Mouse (Mus musculus) MEL (cell line): ENCODE data around the gene Ipcef1. TPM values are rescaled to one million over a fixed set of nuclear protein-coding genes. Genes with fewer than 3 reads are reported as not detected.

Source experiments
- DNase-seq: peaks from one replicate; pipeline ENCODE4 v3.0.0; 2011; ENCODE audit warnings: low read depth, low spot score
- H3K27ac ChIP-seq: 2 replicates; pipeline ENCODE4 v1.5.1; 2012; ENCODE audit warnings: low read depth, mild to moderate bottlenecking, control low read depth, low read length, moderate library complexity; ENCODE audit not compliant: control insufficient read depth
- H3K27me3 ChIP-seq, 2 experiments: fragments of 150-350 bp in 1 of 2; sonication (generic) in 1 of 2; 2 replicates each; pipeline ENCODE4 v1.6.1; 2012; ENCODE audit warnings: low read length in 2 of 2, mild to moderate bottlenecking in 2 of 2, improper control_type of control experiment in 1 of 2, moderate library complexity in 1 of 2; ENCODE audit not compliant: insufficient read depth in 2 of 2, control insufficient read depth in 1 of 2
- H3K36me3 ChIP-seq, 2 experiments: 2 replicates each; pipeline ENCODE4 v1.6.1; 2012 to 2014; ENCODE audit warnings: low read length in 2 of 2, improper control_type of control experiment in 1 of 2, inconsistent platforms in 1 of 2, mild to moderate bottlenecking in 1 of 2; ENCODE audit not compliant: insufficient read depth in 2 of 2, control insufficient read depth in 1 of 2
- H3K4me1 ChIP-seq, 2 experiments: fragments of 150-350 bp in 1 of 2; sonication (generic) in 1 of 2; 2 replicates each; pipeline ENCODE4 v1.6.1; 2012; ENCODE audit warnings: low read length in 2 of 2, improper control_type of control experiment in 1 of 2, mild to moderate bottlenecking in 1 of 2; ENCODE audit not compliant: insufficient read depth in 2 of 2, control insufficient read depth in 1 of 2
- H3K4me3 ChIP-seq, 2 experiments: fragments of 150-350 bp in 1 of 2; sonication (generic) in 1 of 2; 2 replicates each; pipeline ENCODE4 v1.5.1; 2012; ENCODE audit warnings: low read depth in 2 of 2, low read length in 2 of 2, mild to moderate bottlenecking in 2 of 2, moderate library complexity in 2 of 2, control low read depth in 1 of 2, improper control_type of control experiment in 1 of 2; ENCODE audit not compliant: control insufficient read depth in 1 of 2, insufficient read depth in 1 of 2
- H3K79me2 ChIP-seq: 2 replicates; pipeline ENCODE4 v1.6.1; 2012; ENCODE audit warnings: mild to moderate bottlenecking, low read length, moderate library complexity; ENCODE audit not compliant: control insufficient read depth, poor library complexity, insufficient read depth
- H3K9ac ChIP-seq: 2 replicates; pipeline ENCODE4 v1.6.1; 2012; ENCODE audit warnings: low read depth, mild to moderate bottlenecking, control low read depth, low read length, moderate library complexity; ENCODE audit not compliant: control insufficient read depth, poor library complexity, severe bottlenecking
- H3K9me3 ChIP-seq: fragments of 150-350 bp; sonication (generic); replicated peaks from 2 replicates; pipeline ENCODE4 v1.6.1; 2012; ENCODE audit warnings: mild to moderate bottlenecking, low read length, improper control_type of control experiment, moderate library complexity; ENCODE audit not compliant: insufficient read depth
- BHLHE40 ChIP-seq: IDR thresholded peaks from 2 replicates; pipeline ENCODE4 v1.6.1; 2012; ENCODE audit warnings: low read depth, mild to moderate bottlenecking, inconsistent platforms, low read length, improper control_type of control experiment, borderline replicate concordance
- CHD1 ChIP-seq: IDR thresholded peaks from 2 replicates; pipeline ENCODE4 v1.6.1; 2012; ENCODE audit warnings: low read depth, mild to moderate bottlenecking, inconsistent platforms, low read length, improper control_type of control experiment
- CHD2 ChIP-seq: IDR thresholded peaks from 2 replicates; pipeline ENCODE4 v1.6.1; 2011; ENCODE audit warnings: low read length, improper control_type of control experiment
- CTCF ChIP-seq, 3 experiments: IDR thresholded peaks in 2 of 3; conservative IDR thresholded peaks in 1 of 3; 2 replicates each; pipeline ENCODE4 v1.5.1; 2011 to 2012; ENCODE audit warnings: low read length in 3 of 3, low read depth in 2 of 3, mild to moderate bottlenecking in 2 of 3, improper control_type of control experiment in 1 of 3, inconsistent platforms in 1 of 3, mixed read lengths in 1 of 3, moderate library complexity in 1 of 3; ENCODE audit not compliant: control insufficient read depth in 1 of 3, insufficient read depth in 1 of 3, poor library complexity in 1 of 3, severe bottlenecking in 1 of 3
- E2F4 ChIP-seq: IDR thresholded peaks from 2 replicates; pipeline ENCODE4 v1.6.1; 2011; ENCODE audit warnings: low read depth, low read length, improper control_type of control experiment, borderline replicate concordance
- ELF1 ChIP-seq: IDR thresholded peaks from 2 replicates; pipeline ENCODE4 v1.6.1; 2014; ENCODE audit warnings: low read depth, mild to moderate bottlenecking, inconsistent platforms, low read length, improper control_type of control experiment, moderate library complexity
- EP300 ChIP-seq, 2 experiments: IDR thresholded peaks; 2 replicates each; pipeline ENCODE4 v1.6.1; 2011; ENCODE audit warnings: improper control_type of control experiment in 2 of 2, low read length in 2 of 2, low read depth in 1 of 2, mild to moderate bottlenecking in 1 of 2
- ETS1 ChIP-seq: IDR thresholded peaks from 2 replicates; pipeline ENCODE4 v1.6.1; 2012; ENCODE audit warnings: low read depth, mild to moderate bottlenecking, inconsistent platforms, low read length, improper control_type of control experiment, moderate library complexity
- GATA1 ChIP-seq: IDR thresholded peaks from 2 replicates; pipeline ENCODE4 v1.6.1; 2011; ENCODE audit warnings: low read depth, low read length, improper control_type of control experiment
- HCFC1 ChIP-seq: IDR thresholded peaks from 2 replicates; pipeline ENCODE4 v1.6.1; 2012; ENCODE audit warnings: low read depth, mild to moderate bottlenecking, inconsistent platforms, low read length, improper control_type of control experiment, moderate library complexity
- JUND ChIP-seq: IDR thresholded peaks from 2 replicates; pipeline ENCODE4 v1.6.1; 2011; ENCODE audit warnings: low read depth, mild to moderate bottlenecking, improper control_type of control experiment, low read length
- KAT2A ChIP-seq: conservative IDR thresholded peaks from 2 replicates; pipeline ENCODE4 v1.6.1; 2012; ENCODE audit warnings: low read depth, low read length, improper control_type of control experiment, inconsistent platforms
- MAFK ChIP-seq: IDR thresholded peaks from 2 replicates; pipeline ENCODE4 v1.6.1; 2011; ENCODE audit warnings: low read depth, mild to moderate bottlenecking, low read length, improper control_type of control experiment, borderline replicate concordance
- MAX ChIP-seq: IDR thresholded peaks from 2 replicates; pipeline ENCODE4 v1.6.1; 2011; ENCODE audit warnings: low read length, improper control_type of control experiment
- MXI1 ChIP-seq: IDR thresholded peaks from 2 replicates; pipeline ENCODE4 v1.6.1; 2011; ENCODE audit warnings: mild to moderate bottlenecking, low read depth, low read length, improper control_type of control experiment
- MYC ChIP-seq: IDR thresholded peaks from 2 replicates; pipeline ENCODE4 v1.6.1; 2011; ENCODE audit warnings: low read depth, mild to moderate bottlenecking, low read length, improper control_type of control experiment, moderate library complexity
- NELFE ChIP-seq: IDR thresholded peaks from 2 replicates; pipeline ENCODE4 v1.6.1; 2011; ENCODE audit warnings: low read depth, low read length, improper control_type of control experiment
- NRF1 ChIP-seq: IDR thresholded peaks from 2 replicates; pipeline ENCODE4 v1.6.1; 2014; ENCODE audit warnings: low read depth, mild to moderate bottlenecking, inconsistent platforms, low read length, improper control_type of control experiment, moderate library complexity; ENCODE audit not compliant: poor library complexity, insufficient read depth, severe bottlenecking
- POLR2AphosphoS2 ChIP-seq: IDR thresholded peaks from 2 replicates; pipeline ENCODE4 v1.6.1; 2011; ENCODE audit warnings: low read length, improper control_type of control experiment
- RCOR1 ChIP-seq: IDR thresholded peaks from 2 replicates; pipeline ENCODE4 v1.6.1; 2012; ENCODE audit warnings: low read depth, mild to moderate bottlenecking, inconsistent platforms, low read length, improper control_type of control experiment
- SMC3 ChIP-seq: IDR thresholded peaks from 2 replicates; pipeline ENCODE4 v1.6.1; 2011; ENCODE audit warnings: low read depth, low read length, improper control_type of control experiment
- TAL1 ChIP-seq: IDR thresholded peaks from 2 replicates; pipeline ENCODE4 v1.6.1; 2012; ENCODE audit warnings: mild to moderate bottlenecking, inconsistent platforms, low read length, moderate library complexity, mixed read lengths
- USF1 ChIP-seq: IDR thresholded peaks from 2 replicates; pipeline ENCODE4 v1.6.1; 2014; ENCODE audit warnings: low read depth, mild to moderate bottlenecking, inconsistent platforms, low read length, improper control_type of control experiment, moderate library complexity
- USF2 ChIP-seq, 2 experiments: IDR thresholded peaks; 2 replicates each; pipeline ENCODE4 v1.6.1; 2011 to 2012; ENCODE audit warnings: improper control_type of control experiment in 2 of 2, low read length in 2 of 2, borderline replicate concordance in 1 of 2, inconsistent platforms in 1 of 2, low read depth in 1 of 2, mild to moderate bottlenecking in 1 of 2; ENCODE audit not compliant: insufficient read depth in 1 of 2
- ZC3H11A ChIP-seq: IDR thresholded peaks from 2 replicates; pipeline ENCODE4 v1.6.1; 2012; ENCODE audit warnings: low read depth, mild to moderate bottlenecking, inconsistent platforms, low read length, improper control_type of control experiment
- ZMIZ1 ChIP-seq: IDR thresholded peaks from 2 replicates; pipeline ENCODE4 v1.6.1; 2012; ENCODE audit warnings: low read depth, mild to moderate bottlenecking, inconsistent platforms, low read length, improper control_type of control experiment, moderate library complexity
- polyA plus RNA-seq, 2 experiments: library from polyadenylated mRNA; stranded (reverse) in 1 of 2; unstranded in 1 of 2; fragments of >175 nt in 1 of 2; fragments of >200 nt in 1 of 2; gene quantifications; 2 replicates each; pipeline versions ENCODE4 v1.2.1 to v1.2.4; 2012; ENCODE audit warnings: low replicate concordance in 2 of 2, low read depth in 1 of 2; ENCODE audit not compliant: insufficient read length in 2 of 2, insufficient read depth in 1 of 2, missing spikeins in 1 of 2
- total RNA-seq: library from RNA; depleted of rRNA; stranded (reverse); fragments of 300-350 nt; gene quantifications from 2 replicates; pipeline ENCODE4 v1.2.3, GENCODE M21; 2012

Ipcef1 gene
- total and polyA plus RNA-seq, 3 experiments: not detected

DNA sequence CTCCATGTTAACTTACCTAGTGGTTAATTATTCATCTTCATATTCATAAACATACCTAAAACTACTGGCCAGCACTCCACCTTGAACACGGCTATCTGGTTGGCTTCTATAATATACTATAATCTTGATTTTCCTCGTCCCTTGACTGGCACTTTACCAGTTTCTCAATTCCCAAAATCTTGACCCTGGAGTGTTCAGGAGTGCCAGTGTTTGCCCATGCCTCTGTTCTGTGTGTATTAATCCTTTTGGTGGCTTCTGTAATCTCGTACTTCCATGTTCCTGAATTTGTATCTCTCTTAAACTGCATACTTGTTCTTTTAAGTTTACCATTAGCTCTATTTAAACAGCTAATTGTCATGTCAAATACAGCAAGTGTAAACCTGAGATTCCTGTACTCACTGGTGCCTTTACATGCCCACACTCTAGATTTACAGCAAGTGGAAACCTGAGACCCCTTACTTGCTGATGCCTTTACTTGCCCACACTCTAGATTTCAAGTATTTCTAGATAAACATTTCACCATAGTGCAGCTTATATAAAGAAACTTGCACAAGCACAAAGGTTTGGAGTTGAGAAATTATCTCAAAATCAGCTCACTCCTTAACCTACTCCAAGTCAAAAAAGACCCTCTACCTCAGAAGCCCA lies 155.5 kb downstream of the Ipcef1 start:
- Histone ChIP-seq H3K79me2 (no peaks in the 10 kb centered on the region), H3K9me3 (no peaks in the 10 kb centered on the region), H3K9ac (no peak overlapping the region), H3K27me3 (no peaks in the 10 kb centered on the region), H3K4me1 (no peaks in the 10 kb centered on the region), H3K4me3 (no peak overlapping the region), H3K36me3 (no peaks in the 10 kb centered on the region), H3K27ac (no peak overlapping the region)
- DNase-seq: no peak
- TF ChIP-seq NELFE (no peak), MYC (no peak), TAL1 (no peak), HCFC1 (no peak), BHLHE40 (no peak), MAFK (no peak), MAX (no peak), ETS1 (no peak), USF1 (no peak), MXI1 (no peak), ZMIZ1 (no peak), ELF1 (no peak), POLR2AphosphoS2 (no peak), KAT2A (no peak), NRF1 (no peak), RCOR1 (no peak), EP300 (IDR thresholded peaks at IDR 0.05; ENCODE audit: low read depth in 1 of 2, low read length in 2 of 2) (no peak), CTCF (IDR thresholded peaks at IDR 0.05 in 2 of 3, conservative IDR thresholded peaks at IDR 0.05 in 1 of 3; ENCODE audit: control insufficient read depth in 1 of 3, insufficient read depth in 1 of 3, low read depth in 2 of 3, low read length in 3 of 3, poor library complexity in 1 of 3, severe bottlenecking in 1 of 3) (no peak), CHD2 (no peak)

DNA sequence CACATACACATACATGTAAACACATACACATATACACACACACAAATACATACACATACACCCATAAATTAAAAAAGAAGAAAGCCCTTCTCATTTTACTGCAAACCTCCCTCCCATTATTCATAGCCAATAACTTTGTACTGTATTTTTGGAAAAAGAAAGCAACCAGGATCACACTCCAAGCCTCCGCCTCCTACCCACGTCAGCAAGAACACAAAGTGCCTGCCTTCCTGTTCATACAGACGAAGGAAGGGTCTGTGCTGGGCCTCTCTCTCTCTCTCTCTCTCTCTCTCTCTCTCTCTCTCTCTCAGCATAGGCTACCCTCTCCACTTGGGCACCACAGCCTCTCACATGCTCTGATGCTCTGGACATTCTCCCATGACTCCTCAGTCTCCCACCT lies 156.5 kb downstream of the Ipcef1 start:
- no peak overlapping the region for H3K27ac ChIP-seq
- H3K9me3 ChIP-seq: no peaks in the 10 kb centered on the region
- DNase-seq: no peak
- H3K27me3 ChIP-seq: no peaks in the 10 kb centered on the region
- H3K9ac ChIP-seq: no peak overlapping the region
- H3K36me3 ChIP-seq: no peaks in the 10 kb centered on the region
- H3K79me2 ChIP-seq: no peaks in the 10 kb centered on the region
- TF ChIP-seq CHD2 (no peak), CHD1 (no peak), MYC (no peak), EP300 (IDR thresholded peaks at IDR 0.05; ENCODE audit: low read depth in 1 of 2, low read length in 2 of 2) (no peak), ZMIZ1 (no peak), CTCF (IDR thresholded peaks at IDR 0.05 in 2 of 3, conservative IDR thresholded peaks at IDR 0.05 in 1 of 3; ENCODE audit: control insufficient read depth in 1 of 3, insufficient read depth in 1 of 3, low read depth in 2 of 3, low read length in 3 of 3, poor library complexity in 1 of 3, severe bottlenecking in 1 of 3) (no peak), USF1 (no peak), BHLHE40 (no peak), ELF1 (no peak), KAT2A (no peak), MXI1 (no peak), MAFK (no peak), GATA1 (no peak), NRF1 (no peak), E2F4 (no peak), ZC3H11A (no peak), SMC3 (no peak), USF2 (IDR thresholded peaks at IDR 0.05; ENCODE audit: borderline replicate concordance in 1 of 2, insufficient read depth in 1 of 2, low read depth in 1 of 2, low read length in 2 of 2) (no peak), JUND (no peak)
- no peak overlapping the region for H3K4me3 ChIP-seq
- H3K4me1 ChIP-seq: no peaks in the 10 kb centered on the region
